Mouse (Mus musculus) brain, embryonic 14.5 days (tissue): ENCODE measurements around the gene Fam83e. TPM values are rescaled to one million over a fixed set of nuclear protein-coding genes. Genes with fewer than 3 reads are reported as not detected.

ENCODE experiments used
- DNase-seq: peaks from one replicate; pipeline ENCODE4 v3.0.0-alpha.2; 2011; ENCODE audit warnings: low read depth
- CTCF ChIP-seq: fragments of 200-500 bp; IDR thresholded peaks from 2 replicates; pipeline ENCODE4 v1.5.1; 2012; ENCODE audit warnings: inconsistent platforms, mild to moderate bottlenecking, moderate library complexity, borderline replicate concordance; ENCODE audit not compliant: insufficient read depth, insufficient read length; ENCODE audit errors: extremely low read depth
- POLR2A ChIP-seq: fragments of 200-500 bp; IDR thresholded peaks from 2 replicates; pipeline ENCODE4 v1.6.1; 2012; ENCODE audit warnings: mild to moderate bottlenecking, inconsistent platforms, borderline replicate concordance; ENCODE audit not compliant: poor library complexity, insufficient read depth, insufficient read length, severe bottlenecking; ENCODE audit errors: extremely low read depth
- polyA plus RNA-seq: library from polyadenylated mRNA; depleted of rRNA; stranded (reverse); fragments of >200 nt; gene quantifications from 2 replicates; pipeline ENCODE4 v1.2.3, GENCODE M21; 2012

The Fam83e gene
- polyA plus RNA-seq, 1 experiment, result 0.68 TPM

DNA sequence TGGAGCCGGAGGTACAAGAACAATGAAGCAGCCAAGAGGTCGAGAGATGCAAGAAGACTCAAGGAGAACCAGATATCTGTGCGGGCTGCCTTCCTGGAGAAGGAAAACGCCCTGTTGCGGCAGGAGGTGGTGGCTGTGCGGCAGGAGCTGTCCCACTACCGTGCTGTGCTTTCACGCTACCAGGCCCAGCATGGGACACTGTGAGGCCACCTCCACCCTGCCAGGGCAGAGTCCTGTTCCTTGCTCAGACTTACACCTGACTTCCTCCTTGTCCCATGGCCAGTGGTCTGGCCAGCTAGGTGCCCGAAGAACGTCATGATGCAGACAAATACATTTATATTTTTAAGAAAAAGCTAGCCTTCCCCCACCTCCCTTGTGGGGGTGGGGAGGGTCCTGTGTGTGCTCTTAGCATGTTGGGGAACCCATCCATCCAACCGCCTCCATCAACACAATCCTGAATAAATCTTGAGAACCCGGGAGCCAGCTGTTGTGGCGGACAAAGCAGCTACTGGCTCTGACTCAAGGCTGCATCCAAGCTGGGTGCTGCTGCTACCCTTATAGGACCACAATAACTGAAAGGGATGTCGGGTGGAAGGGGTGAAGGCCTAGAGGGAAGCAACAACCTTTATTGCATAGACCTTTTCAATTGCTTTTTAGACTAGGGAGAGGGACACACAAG, 11.2 kb upstream of the Fam83e start:
- TF ChIP-seq CTCF (no peak), POLR2A (no peak)
- no peak for DNase-seq

DNA sequence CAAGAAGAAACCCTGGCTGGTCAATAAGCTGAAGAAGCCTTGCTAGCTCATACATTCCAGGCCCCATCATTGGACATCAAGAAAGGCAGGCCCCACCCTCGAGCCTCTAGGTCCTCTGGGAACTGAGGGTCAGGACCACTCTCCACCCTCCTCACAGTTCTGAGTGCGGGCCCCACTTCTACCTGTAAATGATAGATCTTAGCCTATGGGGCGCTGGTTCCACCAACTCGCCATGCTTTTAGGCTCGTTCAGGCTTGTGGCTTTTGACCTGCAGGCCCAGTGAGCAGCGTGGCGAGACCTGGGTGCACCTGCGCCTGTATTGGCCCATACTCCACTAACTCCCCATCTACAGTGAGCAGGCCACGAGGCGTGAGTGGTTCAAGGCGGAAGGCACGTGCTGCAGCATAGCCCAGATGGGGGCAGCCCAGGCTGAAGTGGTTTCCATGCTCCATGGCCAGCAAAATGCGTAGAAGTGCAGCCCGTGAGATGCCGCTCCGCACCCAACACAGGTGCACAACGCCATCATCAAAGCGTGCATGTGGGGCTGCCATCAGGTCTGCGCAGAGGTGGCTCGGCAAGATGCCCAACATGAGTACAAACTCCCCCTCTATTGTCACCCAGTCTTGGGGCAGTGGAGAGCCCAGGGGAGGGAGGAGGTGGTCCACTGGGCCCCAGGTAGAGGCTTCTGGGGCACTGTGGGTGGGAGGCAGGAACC, 10.4 kb upstream of the Fam83e start:
- TF ChIP-seq CTCF (no peak), POLR2A (no peak)
- no peak for DNase-seq

DNA sequence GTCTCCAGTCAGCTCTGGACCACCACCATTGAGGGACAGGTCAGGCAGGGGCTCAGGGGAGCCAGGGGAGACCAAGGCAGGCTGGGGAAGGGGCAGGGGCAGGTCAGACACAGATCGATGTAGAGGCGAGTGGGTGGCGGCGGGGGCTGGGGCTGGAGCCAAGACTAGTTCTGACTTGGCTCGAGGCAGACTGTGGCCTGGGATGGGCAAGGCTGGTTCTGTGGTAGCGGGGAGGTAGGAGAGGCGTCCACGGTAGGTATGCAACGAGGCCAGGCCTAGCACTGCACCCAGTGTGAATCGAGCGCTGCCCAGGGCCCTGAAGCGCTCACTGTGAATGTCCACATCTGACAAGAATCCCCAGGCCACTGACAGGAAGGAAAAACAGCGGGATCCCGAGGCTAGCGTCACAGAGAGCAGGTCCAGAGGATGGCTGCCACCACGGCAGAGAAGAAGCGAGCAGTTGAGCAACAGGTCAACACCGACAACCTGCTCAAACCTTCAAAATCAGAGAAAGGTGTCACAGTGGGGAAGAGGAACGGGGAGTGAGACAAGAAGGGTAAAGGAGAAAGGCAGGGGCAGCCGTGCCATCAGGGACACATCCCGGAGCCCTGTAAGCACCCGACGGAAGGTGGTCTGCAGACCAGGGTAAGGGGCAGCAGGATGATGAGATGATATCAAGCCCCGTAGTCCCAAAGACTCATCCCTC, 9.5 kb upstream of the Fam83e start:
- no peak for TF ChIP-seq POLR2A
- TF ChIP-seq CTCF, result no peak
- DNase-seq, result no peak

GRCm38 (mm10) chr7:45712022-45712757, 8.8 kb upstream of the Fam83e start:
- no peak for TF ChIP-seq POLR2A
- TF ChIP-seq CTCF, result no peak
- no peak for DNase-seq

- DNase-seq, result no peak
- no peak for TF ChIP-seq CTCF
- TF ChIP-seq POLR2A, result no peak
Measured at GRCm38 (mm10) chr7:45713396-45713795, 7.6 kb upstream of the Fam83e start.

DNA sequence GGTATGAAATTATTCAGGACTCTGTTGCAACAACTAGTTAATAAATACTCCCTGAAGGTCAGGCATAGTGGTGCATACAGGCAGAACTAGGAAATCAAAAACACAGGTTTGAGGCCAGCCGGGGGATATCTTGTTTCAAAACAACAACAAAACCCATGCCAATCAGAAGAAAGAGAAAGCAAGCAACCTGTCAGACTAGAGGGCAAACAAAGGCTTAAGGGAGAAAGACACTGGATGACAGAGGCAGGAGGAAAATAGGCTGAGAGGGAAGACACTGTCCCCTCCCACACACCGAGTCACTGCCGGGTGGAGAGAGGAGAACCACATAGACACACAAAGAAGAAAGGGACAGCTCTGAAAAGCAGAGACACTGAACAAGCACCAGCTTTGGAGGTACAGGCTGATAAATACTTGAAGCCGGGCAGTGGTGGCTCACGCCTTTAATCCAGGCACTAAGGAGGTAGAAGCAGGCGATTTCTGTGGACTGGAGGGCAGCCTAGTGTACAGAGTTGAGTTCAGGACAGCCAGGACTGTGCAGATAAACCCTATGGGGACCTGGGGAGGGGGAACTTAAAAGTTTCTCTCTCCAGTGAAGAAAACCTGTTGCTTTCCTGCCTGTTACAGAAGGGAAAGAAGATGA, 7.0 kb upstream of the Fam83e start:
- no peak for TF ChIP-seq POLR2A
- TF ChIP-seq CTCF, result no peak
- no peak for DNase-seq

DNA sequence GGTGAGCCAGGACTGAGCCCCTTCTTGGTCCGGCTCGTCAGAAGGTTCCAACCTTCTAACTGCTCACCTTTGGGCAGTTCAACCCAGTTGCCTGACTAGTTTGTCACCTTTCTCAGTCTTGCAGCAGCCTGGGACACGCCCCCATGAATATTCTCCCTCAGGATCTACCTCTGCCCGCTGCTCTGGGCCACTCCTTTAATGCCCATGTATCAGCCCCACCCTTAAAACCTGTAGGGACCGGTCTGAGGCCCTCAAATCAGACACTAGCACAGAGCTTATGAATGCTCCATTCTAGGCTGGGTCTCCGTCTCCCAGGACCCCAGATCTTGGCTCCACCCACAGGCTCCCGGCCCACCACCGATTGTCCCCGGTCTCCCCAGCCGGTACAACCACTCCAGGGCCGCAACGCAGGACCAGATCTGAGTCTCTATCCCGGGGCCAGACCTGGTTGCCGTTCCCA, 6.4 kb upstream of the Fam83e start:
- no peak for DNase-seq
- no peak for TF ChIP-seq CTCF
- TF ChIP-seq POLR2A, result no peak

DNA sequence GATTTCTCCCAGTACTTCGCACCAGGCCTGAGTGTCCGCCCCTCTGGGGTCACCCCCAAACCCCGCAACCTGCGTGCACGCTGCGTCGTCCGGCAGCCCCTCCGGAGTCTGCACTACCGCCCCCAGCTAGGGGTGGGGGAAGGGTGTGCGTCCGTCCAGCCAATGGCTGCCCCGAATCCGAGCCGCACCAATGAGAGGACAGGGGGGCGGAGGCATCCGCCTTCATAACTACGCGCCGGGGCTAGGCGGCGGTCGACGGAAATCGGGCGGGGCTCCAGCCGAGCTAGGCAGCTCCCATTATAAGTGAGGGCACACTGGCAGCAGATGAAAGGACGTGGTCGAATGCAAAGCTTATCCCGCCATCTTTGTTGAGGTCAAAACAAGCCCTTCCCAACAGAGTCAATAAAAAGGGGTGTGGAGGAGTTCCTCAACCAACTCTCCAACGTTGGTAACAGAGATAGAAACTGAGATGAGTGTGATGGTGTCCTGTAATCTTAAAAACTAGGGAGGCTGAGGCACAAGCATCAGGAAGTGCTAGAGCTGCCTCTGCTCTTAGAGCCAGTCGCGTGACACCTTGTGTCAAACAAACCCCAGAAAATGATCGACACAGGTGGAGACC, 5.8 kb upstream of the Fam83e start, which contains the start of gene Rpl18:
TSS of gene Rpl18 (plus strand) at position 368 of the 619 bp plus-strand sequence.
- TF ChIP-seq POLR2A, result peak; percentile 39; the same call in 1 of the 2 replicates
- TF ChIP-seq CTCF, result no peak
- DNase-seq, result peak; percentile 99

DNA sequence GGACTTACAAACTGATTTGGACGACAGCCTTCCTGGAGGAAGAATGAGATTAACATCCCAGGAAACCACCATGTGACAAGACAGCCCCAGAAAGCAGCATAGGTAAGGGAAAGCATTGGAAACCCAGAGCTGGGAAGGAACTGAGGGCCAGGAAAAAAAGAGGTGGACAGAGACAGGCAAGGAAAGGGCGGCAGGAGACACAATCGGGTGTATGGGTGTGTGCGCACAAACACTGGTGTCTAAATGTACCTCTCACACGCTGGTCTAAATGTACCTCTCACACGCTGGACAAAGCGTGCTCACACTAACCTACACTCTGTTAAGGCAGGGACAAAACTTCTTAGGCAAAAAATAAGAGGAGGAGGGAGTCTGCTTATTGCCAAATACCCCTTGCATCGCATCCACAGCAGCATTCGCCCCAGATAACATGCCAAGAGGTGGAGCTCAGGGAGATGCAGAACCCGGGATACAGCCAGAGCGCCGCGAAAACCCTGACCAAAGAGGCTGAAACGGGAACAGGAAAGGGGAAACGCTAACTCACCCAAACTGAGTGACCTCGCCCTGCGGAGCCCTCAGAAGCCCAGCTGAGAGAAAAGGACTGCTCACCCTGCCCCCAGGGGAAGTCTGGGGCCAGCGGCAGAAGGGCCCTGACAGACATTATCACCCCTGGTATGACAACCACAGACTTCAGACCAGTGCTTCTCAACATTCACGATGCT, 5.1 kb upstream of the Fam83e start:
- no peak for TF ChIP-seq CTCF
- TF ChIP-seq POLR2A, result no peak

More for the DNA sequence above, 5.1 kb upstream of the Fam83e start:
- DNase-seq, result no peak
